Mouse (Mus musculus): Measurements from ENCODE around the gene Vmn1r129. TPM values are rescaled to one million over a fixed set of nuclear protein-coding genes. Genes with fewer than 3 reads are reported as not detected.
"Not testable (repeated sequence)": the region's sequence is repeated elsewhere in the genome, so short reads cannot be mapped to it uniquely, and the experiment has no call there.

The Vmn1r129 gene
- total RNA-seq (2021) = not detected

DNA sequence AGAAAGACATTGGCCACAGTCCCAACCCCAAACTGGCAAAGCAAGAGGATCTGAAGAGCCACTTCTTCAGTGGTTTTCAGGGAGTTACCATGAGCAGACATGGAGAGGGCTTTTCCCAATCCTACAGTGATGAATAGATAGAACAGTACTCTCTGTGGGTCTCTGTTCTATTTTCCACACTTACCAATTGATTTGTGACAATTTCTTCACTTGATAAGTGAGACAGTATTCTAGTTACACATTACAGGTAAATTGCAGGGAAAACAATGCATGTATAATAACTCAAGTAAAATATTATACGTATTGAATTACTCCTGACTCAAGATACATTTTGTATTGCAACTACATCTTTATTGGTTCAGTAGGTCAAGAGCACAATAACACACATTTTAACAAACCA is at the start of gene Vmn1r129:
Gene Vmn1r129, minus strand, starts transcription at position 101 of the 400 bp plus-strand sequence.
- DNase-seq (ENCODE audit: extremely low spot score in 1 of 2, low spot score in 2 of 2); intact Hi-C loops (cut with DNase I): not testable (repeated sequence)

DNA sequence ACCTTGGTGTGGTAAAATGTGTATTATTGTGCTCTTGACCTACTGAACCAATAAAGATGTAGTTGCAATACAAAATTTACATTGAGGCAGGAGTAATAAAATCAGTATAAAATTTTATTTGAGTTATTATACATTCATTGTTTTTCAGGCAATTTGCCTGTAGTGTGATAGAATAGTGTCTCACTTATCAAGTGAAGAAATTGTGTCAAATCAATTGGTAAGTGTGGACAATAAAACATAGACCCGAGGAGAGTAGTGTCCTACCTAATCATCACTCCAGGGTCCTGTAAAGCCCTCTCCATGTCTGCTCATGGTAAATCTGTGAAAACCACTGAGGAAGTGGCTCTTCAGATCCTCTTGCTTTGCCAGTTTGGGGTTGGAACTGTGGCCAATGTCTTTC is 12.0 kb downstream of the Vmn1r129 start, which contains the start of gene Vmn1r128:
Gene Vmn1r128, plus strand, starts transcription at position 301 of the 400 bp plus-strand sequence.
- intact Hi-C loops (cut with DNase I); DNase-seq (ENCODE audit: extremely low spot score in 1 of 2, low spot score in 2 of 2): not testable (repeated sequence)

DNA sequence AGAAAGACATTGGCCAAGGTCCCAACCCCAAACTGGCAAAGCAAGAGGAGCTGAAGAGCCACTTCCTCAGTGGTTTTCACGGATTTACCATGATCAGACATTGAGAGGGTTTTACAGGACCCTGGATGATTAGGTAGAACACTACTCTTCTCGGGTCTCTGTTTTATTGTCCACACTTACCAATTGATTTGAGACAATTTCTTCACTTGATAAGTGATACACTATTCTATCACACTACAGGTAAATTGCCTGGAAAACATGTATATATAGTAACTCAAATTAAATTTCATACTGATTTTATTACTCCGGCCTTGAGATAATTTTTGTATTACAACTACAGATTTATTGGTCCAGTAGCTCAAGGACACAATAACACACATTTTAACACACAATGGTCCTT is 41.3 kb downstream of the Vmn1r129 start, which contains the start of gene Vmn1r127:
Gene Vmn1r127, minus strand, starts transcription at position 101 of the 400 bp plus-strand sequence.
- intact Hi-C loops (cut with DNase I); DNase-seq (ENCODE audit: extremely low spot score in 1 of 2, low spot score in 2 of 2): not testable (repeated sequence)

Other genes starting within 250 kb of the Vmn1r129 start
- not detected for gene Vmn1r122, start 227.2 kb downstream of the Vmn1r129 start, total RNA-seq (2021)
- gene Vmn1r123, start 199.1 kb downstream of the Vmn1r129 start, total RNA-seq (2021) = not detected
- gene Gm5157, start 170.9 kb downstream of the Vmn1r129 start, total RNA-seq (2021) = not detected
- gene Vmn1r124, start 100.7 kb downstream of the Vmn1r129 start, total RNA-seq (2021) = not detected
- gene Vmn1r125, start 89.1 kb downstream of the Vmn1r129 start, total RNA-seq (2021) = not detected
- gene Vmn1r126, start 59.8 kb downstream of the Vmn1r129 start, total RNA-seq (2021) = not detected
- gene Vmn1r127, start 41.4 kb downstream of the Vmn1r129 start, total RNA-seq (2021) = not detected
- not detected for gene Vmn1r128, start 11.9 kb downstream of the Vmn1r129 start, total RNA-seq (2021)
- gene Gm6882, start 71.5 kb upstream of the Vmn1r129 start, total RNA-seq (2021) = not detected
- gene Vmn1r130, start 150.5 kb upstream of the Vmn1r129 start, total RNA-seq (2021) = not detected
- gene Vmn1r131, start 184.8 kb upstream of the Vmn1r129 start, total RNA-seq (2021) = not detected

Measured in left cerebral cortex, postnatal 10 days (tissue).